Mouse (Mus musculus) kidney, adult 9 months (tissue): Measurements from ENCODE around the gene Smarce1.
"Not testable (repeated sequence)": the region's sequence is repeated elsewhere in the genome, so short reads cannot be mapped to it uniquely, and the experiment has no call there.

Experiments used
- DNase-seq: peaks from one replicate; pipeline ENCODE4 v3.0.0; 2022

Gene Smarce1

DNA sequence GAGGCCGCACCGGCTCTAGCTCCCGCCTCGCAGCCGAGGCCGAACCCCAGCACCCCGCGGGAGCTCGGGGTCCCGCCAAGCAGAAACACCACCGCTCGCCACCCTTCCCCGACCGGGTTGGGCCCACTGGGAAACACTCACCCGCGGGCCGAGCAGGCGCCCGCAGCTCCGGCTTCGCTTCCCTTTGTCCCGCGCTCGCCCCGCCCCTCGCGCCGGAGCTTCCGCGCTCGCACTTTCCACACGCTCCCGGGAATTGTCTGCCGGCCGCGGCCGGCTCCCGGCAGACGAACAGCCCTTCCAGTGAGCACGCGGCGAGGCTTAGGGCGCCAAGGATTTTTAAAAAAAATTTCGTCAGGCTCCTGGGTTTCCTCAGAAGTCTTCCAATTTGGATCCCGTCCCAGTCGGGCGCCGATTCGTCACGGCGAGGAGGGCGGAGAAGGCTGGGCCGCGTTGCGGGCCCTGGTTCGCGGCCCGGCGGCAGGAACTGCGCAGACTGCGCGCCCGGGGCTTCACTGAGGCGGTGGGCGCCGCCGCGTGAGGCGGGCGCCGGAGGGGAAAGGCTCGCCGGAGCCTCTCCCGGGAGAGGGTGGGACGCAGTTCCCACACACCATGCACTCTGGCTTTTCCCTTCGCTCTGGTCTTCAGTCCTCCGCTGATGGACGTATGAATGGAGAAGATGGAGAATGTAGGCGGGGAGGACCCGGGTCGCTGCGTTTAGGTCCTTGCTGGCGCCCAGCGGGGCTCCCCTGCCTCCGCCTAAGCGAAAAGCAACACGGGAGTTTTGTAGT lies at the start of gene Smarce1:
Gene Smarce1 (minus strand): TSS at position 757 of the 788 bp plus-strand sequence.
- DNase-seq: peak; percentile 73

DNA sequence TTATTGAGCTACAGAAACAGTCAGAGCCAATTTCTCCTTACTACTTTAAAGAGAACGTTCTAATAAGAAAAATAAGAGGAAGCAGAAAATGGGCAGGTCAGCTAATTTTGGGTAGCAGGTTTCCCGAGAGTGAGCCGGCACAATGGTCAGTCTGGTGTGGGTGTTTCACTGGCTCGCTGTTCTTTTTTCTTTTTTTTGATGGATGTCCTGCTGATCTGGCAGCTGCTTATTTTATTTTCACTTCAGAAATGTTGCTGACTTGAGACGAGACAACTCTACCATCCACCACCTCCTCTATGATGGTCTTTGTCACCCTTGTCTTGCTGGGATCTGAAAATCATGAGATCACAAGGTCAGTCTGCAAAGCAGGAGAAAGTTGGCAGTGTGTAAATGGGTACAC lies 49.2 kb upstream of the Smarce1 start:
- no peak for DNase-seq

GRCm38 (mm10) chr11:99276786-99277185 lies 46.0 kb upstream of the Smarce1 start:
- DNase-seq: no peak

GRCm38 (mm10) chr11:99275624-99276023 lies 44.8 kb upstream of the Smarce1 start:
- DNase-seq: no peak

GRCm38 (mm10) chr11:99272721-99273120 lies 41.9 kb upstream of the Smarce1 start:
- DNase-seq: no peak

- no peak for DNase-seq
Measured at GRCm38 (mm10) chr11:99269192-99269591, 38.4 kb upstream of the Smarce1 start.

DNA sequence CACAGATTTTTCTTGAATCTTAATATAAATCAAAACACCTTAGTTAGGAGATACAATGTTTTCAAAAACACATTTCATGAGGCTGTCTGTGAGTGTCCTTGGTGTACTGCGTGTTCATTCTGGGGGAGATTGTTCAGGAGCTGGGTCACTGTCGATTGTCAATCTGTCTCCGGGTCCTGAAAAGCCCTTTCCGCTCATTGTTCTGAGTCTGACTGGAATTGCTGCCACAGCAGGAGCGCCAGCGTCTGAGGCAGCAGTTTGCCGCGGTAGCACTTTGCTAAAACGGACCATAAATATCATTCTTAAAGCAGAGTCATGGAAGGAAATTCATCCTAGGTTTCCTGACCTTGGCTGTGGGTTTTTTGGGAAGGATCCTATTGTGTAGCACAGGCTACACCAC lies 35.0 kb upstream of the Smarce1 start:
- peak; percentile 40 for DNase-seq

- DNase-seq: peak; percentile 9
Measured at GRCm38 (mm10) chr11:99265220-99265619, 34.4 kb upstream of the Smarce1 start.

DNA sequence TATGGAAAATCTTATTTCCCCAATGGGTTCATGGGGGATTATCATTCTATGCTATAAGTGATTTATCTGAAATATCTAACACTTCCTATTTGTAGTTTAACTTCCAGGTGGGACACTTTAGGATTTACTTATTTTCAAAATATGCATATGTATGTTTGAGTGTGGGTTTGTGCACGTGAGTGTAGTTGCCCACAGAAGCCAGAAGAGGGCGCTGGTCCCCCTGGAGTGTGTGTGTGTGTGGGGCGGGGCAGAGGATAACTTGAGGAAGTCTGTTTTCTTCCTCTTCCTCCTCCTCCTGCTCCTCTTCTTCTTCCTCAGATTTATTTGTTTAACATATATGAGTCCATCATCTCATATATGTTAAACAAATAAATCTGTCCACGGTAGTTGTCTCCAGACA lies 25.4 kb upstream of the Smarce1 start:
- DNase-seq: no peak

- no peak for DNase-seq
Measured at GRCm38 (mm10) chr11:99255316-99255715, 24.5 kb upstream of the Smarce1 start.

DNA sequence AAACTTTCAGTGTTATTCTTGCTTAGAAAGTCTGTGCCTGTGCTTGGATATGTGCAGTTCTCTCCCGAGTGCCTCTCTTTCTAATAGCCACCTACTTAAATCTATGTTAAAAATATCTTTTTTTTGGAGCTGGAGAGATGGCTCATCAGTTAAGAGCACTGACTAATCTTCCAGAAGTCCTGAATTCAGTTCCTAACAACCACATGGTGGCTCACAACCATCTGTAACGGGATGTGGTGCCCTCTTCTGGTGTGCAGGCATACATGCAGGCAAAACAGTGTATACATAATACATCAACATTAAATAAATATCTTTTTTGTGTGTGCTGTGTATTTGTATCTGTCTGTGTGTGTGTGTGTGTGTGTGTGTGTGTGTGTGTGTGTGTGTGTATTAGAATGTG lies 23.1 kb upstream of the Smarce1 start:
- no peak for DNase-seq

DNA sequence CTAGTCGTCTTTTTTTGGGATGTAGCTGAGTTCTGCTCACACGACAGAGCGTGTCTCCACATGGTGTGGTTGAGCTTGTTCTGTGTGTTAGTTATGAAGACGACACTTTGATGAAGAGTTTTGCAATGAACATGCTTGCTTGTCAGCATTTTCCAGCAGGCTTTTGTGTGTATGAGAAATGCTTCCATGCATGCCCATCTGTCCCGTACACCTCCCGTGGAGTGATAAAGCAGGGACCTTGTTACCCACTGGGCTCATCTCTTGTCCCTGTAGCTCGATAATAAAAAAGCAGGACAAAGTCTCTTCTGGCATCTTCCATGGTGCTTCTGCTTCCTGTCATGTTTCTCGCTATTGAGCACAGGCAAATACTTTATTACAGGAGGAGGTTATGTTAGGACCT lies 21.9 kb upstream of the Smarce1 start:
- no peak for DNase-seq

DNA sequence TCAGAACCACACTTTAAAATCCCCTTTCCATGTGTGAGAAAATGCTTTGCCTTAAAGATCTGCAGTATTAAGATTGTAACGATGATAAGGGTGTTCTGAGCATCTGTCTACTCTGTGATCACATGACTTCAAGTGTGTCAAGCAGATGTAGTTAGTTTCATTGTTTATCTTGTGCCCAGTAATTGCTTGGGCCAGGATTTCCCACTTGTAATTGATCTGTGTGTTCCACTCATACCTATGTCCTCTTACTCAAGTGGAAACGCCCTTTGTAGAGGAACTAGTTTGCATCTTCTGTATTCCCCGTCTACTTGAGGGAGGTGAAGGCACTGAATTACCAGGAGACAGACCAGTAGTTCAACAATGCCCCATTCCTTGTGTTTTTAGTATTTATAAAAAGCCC lies 19.8 kb upstream of the Smarce1 start:
- DNase-seq: no peak

GRCm38 (mm10) chr11:99250241-99250640 lies 19.4 kb upstream of the Smarce1 start:
- DNase-seq: no peak

- DNase-seq: peak; percentile 12
Measured at GRCm38 (mm10) chr11:99249115-99249514, 18.3 kb upstream of the Smarce1 start.

GRCm38 (mm10) chr11:99247916-99248315 lies 17.1 kb upstream of the Smarce1 start:
- no peak for DNase-seq

- not testable (repeated sequence) for DNase-seq
Measured at GRCm38 (mm10) chr11:99244519-99244918, 13.7 kb upstream of the Smarce1 start.

- DNase-seq: peak; percentile 8
Measured at GRCm38 (mm10) chr11:99243820-99244374, 13.1 kb upstream of the Smarce1 start, which contains the start of gene Krt222. TSS of gene Krt222 (minus strand) at chr11:99244085.

DNA sequence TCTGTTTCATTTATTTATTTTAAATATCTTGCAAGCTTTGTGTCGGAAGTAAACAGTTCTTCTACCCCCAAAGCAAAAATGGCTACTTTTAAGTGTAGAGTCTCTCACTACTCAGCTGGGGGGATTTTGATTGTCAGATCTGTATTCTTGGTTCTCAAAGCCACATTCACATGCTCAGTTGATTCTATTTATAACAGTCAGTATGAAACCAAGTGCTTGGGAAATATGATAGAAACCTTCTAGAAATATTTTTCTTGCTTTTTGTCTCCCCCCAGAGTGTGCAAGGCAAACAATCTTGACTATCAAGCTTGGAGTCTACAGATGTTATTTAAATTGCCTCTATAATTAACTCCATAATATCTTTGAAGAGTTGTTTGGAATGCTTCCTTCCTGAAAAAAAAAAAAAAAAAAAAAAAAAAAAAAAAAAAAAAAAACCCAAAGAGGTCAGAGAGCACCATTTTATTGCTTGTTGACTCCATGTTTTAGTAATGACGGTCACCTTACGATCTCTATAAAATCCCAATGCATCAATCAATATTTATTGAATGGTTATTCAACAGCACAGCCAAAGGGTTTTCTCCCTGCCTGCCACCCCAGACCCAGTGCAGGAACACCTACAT lies 12.5 kb upstream of the Smarce1 start:
- DNase-seq: no peak

GRCm38 (mm10) chr11:99242056-99242455 lies 11.2 kb upstream of the Smarce1 start:
- no peak for DNase-seq

DNA sequence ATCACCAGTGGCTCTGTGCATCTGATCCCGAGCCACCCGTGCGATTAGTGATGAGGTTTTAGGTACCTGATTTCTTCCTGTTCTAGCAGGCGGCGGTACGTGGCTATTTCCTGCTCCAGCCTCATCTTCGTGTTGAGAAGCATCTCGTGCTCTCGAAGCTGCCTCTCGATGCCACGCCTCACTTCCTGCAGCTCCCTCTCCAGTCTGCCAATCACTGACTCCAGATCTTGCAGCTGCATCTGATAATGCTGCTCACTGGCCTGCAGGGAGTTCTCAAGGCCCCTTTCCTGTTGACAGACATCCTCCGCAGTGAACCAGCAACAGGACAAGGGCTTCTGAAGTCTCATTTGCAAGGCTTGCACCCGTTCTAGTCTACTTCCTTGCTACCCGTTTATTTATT lies 7.7 kb upstream of the Smarce1 start:
- no peak for DNase-seq

DNA sequence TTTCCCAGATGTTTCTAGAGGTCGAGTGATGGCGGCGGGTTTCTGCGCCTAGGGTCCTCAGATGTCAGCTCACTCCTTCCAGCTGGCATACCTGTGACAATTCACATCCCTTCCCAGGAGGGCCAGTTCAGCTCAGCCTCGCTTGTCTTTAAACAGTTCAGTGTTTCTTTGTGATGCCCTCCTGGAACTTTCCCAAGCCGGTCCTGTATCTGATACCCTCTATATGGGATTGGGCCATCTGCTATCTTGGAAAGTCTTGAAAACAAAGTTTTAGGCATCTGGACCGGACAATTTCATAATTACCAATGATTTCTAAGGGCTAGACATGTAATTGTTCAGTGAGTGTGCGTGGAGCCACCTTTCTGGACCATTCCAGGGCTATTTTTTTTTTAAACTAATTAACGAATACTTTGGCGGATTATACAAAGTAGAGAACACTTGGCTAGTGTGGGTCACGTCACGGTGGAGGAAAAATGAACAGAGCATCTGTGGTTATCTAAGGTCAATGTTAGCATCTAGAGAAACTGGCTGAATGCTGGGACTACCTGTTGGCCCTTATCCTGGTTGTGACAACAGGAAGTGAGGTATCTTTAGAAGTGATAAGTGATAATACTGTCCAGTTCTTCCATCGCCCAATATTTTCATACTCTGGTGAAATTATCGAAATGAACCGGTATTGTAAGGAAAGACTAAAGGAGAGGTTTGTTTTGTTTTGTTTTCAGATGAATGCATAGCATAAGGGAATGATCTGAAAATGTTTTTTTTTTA lies 416 bp upstream of the Smarce1 start:
- no peak for DNase-seq

- DNase-seq: no peak
Measured at GRCm38 (mm10) chr11:99229641-99230260, 1.1 kb downstream of the Smarce1 start.
